Mouse (Mus musculus): Measurements from ENCODE around the gene Hoxd11.

DNA sequence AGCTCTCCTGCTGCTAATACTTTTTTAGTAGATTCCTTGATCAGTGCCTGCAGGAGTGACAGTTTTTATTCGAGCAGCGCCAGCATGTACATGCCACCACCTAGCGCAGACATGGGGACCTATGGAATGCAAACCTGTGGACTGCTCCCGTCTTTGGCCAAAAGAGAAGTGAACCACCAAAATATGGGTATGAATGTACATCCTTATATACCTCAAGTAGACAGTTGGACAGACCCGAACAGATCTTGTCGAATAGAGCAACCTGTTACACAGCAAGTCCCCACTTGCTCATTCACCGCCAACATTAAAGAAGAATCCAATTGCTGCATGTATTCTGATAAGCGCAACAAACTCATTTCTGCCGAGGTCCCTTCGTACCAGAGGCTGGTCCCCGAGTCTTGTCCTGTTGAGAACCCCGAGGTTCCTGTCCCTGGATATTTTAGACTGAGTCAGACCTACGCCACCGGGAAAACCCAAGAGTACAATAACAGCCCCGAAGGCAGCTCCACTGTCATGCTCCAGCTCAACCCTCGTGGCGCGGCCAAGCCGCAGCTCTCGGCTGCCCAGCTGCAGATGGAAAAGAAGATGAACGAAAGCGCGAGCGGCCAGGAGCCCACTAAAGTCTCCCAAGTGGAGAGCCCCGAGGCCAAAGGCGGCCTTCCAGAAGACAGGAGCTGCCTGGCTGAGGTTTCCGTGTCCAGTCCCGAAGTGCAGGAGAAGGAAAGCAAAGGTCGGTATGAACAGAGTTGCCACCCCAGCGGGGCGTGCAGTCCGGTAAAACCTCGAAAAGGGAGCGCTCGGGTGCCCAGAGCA lies 12.8 kb downstream of the Hoxd11 start:
- no peak for TF ChIP-seq CTCF (conservative IDR thresholded peaks at IDR 0.05; ENCODE audit: low read length)
- no peak for TF ChIP-seq POU5F1 (IDR thresholded peaks at IDR 0.05; ENCODE audit: borderline replicate concordance, low read length)
- TF ChIP-seq NANOG (IDR thresholded peaks at IDR 0.05; ENCODE audit: borderline replicate concordance, low read length) = no peak

Data from E14TG2a.4 (cell line).